Mouse (Mus musculus): Measurements from ENCODE around the gene Lama5. TPM values are rescaled to one million over a fixed set of nuclear protein-coding genes. Genes with fewer than 3 reads are reported as not detected.
A peak's percentile ranks its signal among the peaks of the same experiment; 100 is the strongest.

The Lama5 gene
- polyA plus RNA-seq (2015; fragmentation: Nextera tagmentation; extraction: Ambion mirVana): 83.7 and 85.3 TPM in 2 replicates

- no peak; the same call in 1 of the 2 replicates for TF ChIP-seq CTCF (IDR thresholded peaks at IDR 0.05)
- TF ChIP-seq EP300 (IDR thresholded peaks at IDR 0.05): no peak
- no peaks in the 10 kb centered on the region; the same call in 1 of the 2 replicates for H3K36me3 ChIP-seq (ENCODE audit: insufficient read depth, low read length)
- no peaks in the 10 kb centered on the region for H3K27me3 ChIP-seq (replicated peaks; ENCODE audit: insufficient read depth, low read length)
- peak within 1 kb of the TSS; percentile 85 for H3K4me3 ChIP-seq (ENCODE audit: low read depth, low read length)
- peak within 1 kb of the TSS; percentile 94 for H3K27ac ChIP-seq (ENCODE audit: low read length)
- peak within 1 kb of the TSS; percentile 84 for H3K4me2 ChIP-seq (replicated peaks; ENCODE audit: low read depth, low read length)
- no peaks in the 10 kb centered on the region for H3K9me3 ChIP-seq (ENCODE audit: low read length)
- WGBS: 2% methylated on average over 30 of the region's 37 CpGs
- peak; percentile 81 for ATAC-seq
- DNase-seq (ENCODE audit: low spot score): peak; percentile 93
- H3K4me1 ChIP-seq (ENCODE audit: insufficient read depth, low read depth, low read length): peaks cover 60% of the 10 kb centered on the region; the same call in 1 of the 2 replicates
- H3K9ac ChIP-seq (replicated peaks; ENCODE audit: low read depth): peak within 1 kb of the TSS; percentile 82
Measured at GRCm38 (mm10) chr2:180225762-180226378, at the start of gene Lama5. Gene Lama5 (minus strand): TSS chr2:180225859.

DNA sequence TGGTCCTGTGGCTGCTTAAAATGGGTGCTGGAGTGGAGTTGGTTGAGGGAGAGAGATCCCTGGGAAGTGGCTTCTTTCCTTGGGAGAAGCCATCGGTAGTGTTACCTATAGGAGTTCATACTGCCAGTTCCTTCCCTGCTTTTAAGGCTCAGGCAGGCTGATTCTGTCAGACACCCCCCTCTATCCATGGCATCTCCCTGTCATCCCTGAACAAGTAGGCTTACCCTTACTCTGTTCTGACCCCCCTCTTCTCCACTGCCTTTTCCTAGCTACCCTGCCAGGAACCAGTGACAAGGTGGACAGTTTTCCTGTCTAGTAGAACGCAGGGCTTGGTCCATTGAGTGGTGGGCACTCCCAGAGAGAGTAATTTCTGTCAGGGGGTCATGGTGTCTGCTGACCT, 48.9 kb upstream of the Lama5 start:
- DNase-seq (ENCODE audit: low spot score): no peak
- no peak overlapping the region for H3K27ac ChIP-seq (ENCODE audit: low read length)
- no peak overlapping the region for H3K9ac ChIP-seq (replicated peaks; ENCODE audit: low read depth)
- H3K36me3 ChIP-seq (ENCODE audit: insufficient read depth, low read length): no peaks in the 10 kb centered on the region
- peaks cover 21% of the 10 kb centered on the region; the same call in 1 of the 2 replicates for H3K4me1 ChIP-seq (ENCODE audit: insufficient read depth, low read depth, low read length)
- no peak for TF ChIP-seq EP300 (IDR thresholded peaks at IDR 0.05)
- no peak overlapping the region; the same call in 1 of the 2 replicates for H3K4me2 ChIP-seq (replicated peaks; ENCODE audit: low read depth, low read length)
- H3K27me3 ChIP-seq (replicated peaks; ENCODE audit: insufficient read depth, low read length): no peaks in the 10 kb centered on the region
- H3K4me3 ChIP-seq (ENCODE audit: low read depth, low read length): no peak overlapping the region
- WGBS: 91% methylated on average over 2 of the region's 2 CpGs
- ATAC-seq: no peak
- no peaks in the 10 kb centered on the region for H3K9me3 ChIP-seq (ENCODE audit: low read length)

GRCm38 (mm10) chr2:180273394-180274244, 48.0 kb upstream of the Lama5 start, which contains the start of gene Cables2:
Gene Cables2 (minus strand): TSS chr2:180273496.
- peaks cover 21% of the 10 kb centered on the region; the same call in 1 of the 2 replicates for H3K4me1 ChIP-seq (ENCODE audit: insufficient read depth, low read depth, low read length)
- no peaks in the 10 kb centered on the region for H3K27me3 ChIP-seq (replicated peaks; ENCODE audit: insufficient read depth, low read length)
- peak within 1 kb of the TSS; percentile 97 for H3K4me2 ChIP-seq (replicated peaks; ENCODE audit: low read depth, low read length)
- H3K9ac ChIP-seq (replicated peaks; ENCODE audit: low read depth): peak within 1 kb of the TSS; percentile 88
- 5% methylated on average over 48 of the region's 68 CpGs for WGBS
- no peaks in the 10 kb centered on the region for H3K9me3 ChIP-seq (ENCODE audit: low read length)
- H3K4me3 ChIP-seq (ENCODE audit: low read depth, low read length): peak within 1 kb of the TSS; percentile 69
- no peak for TF ChIP-seq CTCF (IDR thresholded peaks at IDR 0.05)
- no peak for TF ChIP-seq EP300 (IDR thresholded peaks at IDR 0.05)
- peak within 1 kb of the TSS; percentile 69; the same call in 1 of the 2 replicates for H3K27ac ChIP-seq (ENCODE audit: low read length)
- peak; percentile 94 for ATAC-seq
- H3K36me3 ChIP-seq (ENCODE audit: insufficient read depth, low read length): no peaks in the 10 kb centered on the region
- peak; percentile 99 for DNase-seq (ENCODE audit: low spot score)

GRCm38 (mm10) chr2:180272884-180273321, 47.2 kb upstream of the Lama5 start:
- peak overlapping the region; percentile 88 for H3K9ac ChIP-seq (replicated peaks; ENCODE audit: low read depth)
- no peaks in the 10 kb centered on the region for H3K9me3 ChIP-seq (ENCODE audit: low read length)
- WGBS: under 1% methylated on average over 32 of the region's 37 CpGs
- H3K4me3 ChIP-seq (ENCODE audit: low read depth, low read length): peak overlapping the region; percentile 69
- no peaks in the 10 kb centered on the region for H3K36me3 ChIP-seq (ENCODE audit: insufficient read depth, low read length)
- H3K27ac ChIP-seq (ENCODE audit: low read length): peak overlapping the region; percentile 69; the same call in 1 of the 2 replicates
- DNase-seq (ENCODE audit: low spot score) (no peak), ATAC-seq (peak; percentile 27)
- H3K4me1 ChIP-seq (ENCODE audit: insufficient read depth, low read depth, low read length): peaks cover 21% of the 10 kb centered on the region; the same call in 1 of the 2 replicates
- TF ChIP-seq EP300 (IDR thresholded peaks at IDR 0.05) (no peak), CTCF (IDR thresholded peaks at IDR 0.05) (no peak)
- H3K4me2 ChIP-seq (replicated peaks; ENCODE audit: low read depth, low read length): peak overlapping the region; percentile 97
- no peaks in the 10 kb centered on the region for H3K27me3 ChIP-seq (replicated peaks; ENCODE audit: insufficient read depth, low read length)

GRCm38 (mm10) chr2:180271804-180272395, 46.2 kb upstream of the Lama5 start:
- no peaks in the 10 kb centered on the region for H3K27me3 ChIP-seq (replicated peaks; ENCODE audit: insufficient read depth, low read length)
- H3K4me3 ChIP-seq (ENCODE audit: low read depth, low read length): no peak overlapping the region
- no peak for TF ChIP-seq EP300 (IDR thresholded peaks at IDR 0.05)
- no peak for TF ChIP-seq CTCF (IDR thresholded peaks at IDR 0.05)
- ATAC-seq (no peak), DNase-seq (ENCODE audit: low spot score) (no peak)
- H3K27ac ChIP-seq (ENCODE audit: low read length): no peak overlapping the region
- no peaks in the 10 kb centered on the region for H3K9me3 ChIP-seq (ENCODE audit: low read length)
- 60% methylated on average over 5 of the region's 5 CpGs for WGBS
- H3K4me2 ChIP-seq (replicated peaks; ENCODE audit: low read depth, low read length): peak overlapping the region; percentile 97
- 0 out of 2 replicates have a peak overlapping the region, but pooled peaks have one; percentile 26 for H3K9ac ChIP-seq (replicated peaks; ENCODE audit: low read depth)
- no peaks in the 10 kb centered on the region for H3K36me3 ChIP-seq (ENCODE audit: insufficient read depth, low read length)
- H3K4me1 ChIP-seq (ENCODE audit: insufficient read depth, low read depth, low read length): peaks cover 21% of the 10 kb centered on the region; the same call in 1 of the 2 replicates
